Mouse (Mus musculus) thymus, postnatal 36 days (tissue): ENCODE results near the gene Krtcap3.
"Not testable (repeated sequence)": the region's sequence is repeated elsewhere in the genome, so short reads cannot be mapped to it uniquely, and the experiment has no call there.

ENCODE experiments used
- DNase-seq, 2 experiments: peaks; one replicate each; pipeline ENCODE4 v3.0.0; 2022; ENCODE audit warnings: mixed read lengths in 2 of 2

Krtcap3 gene

GRCm38 (mm10) chr5:31251541-31252101, at the start of gene Krtcap3:
Krtcap3 (plus strand) TSS chr5:31251691.
- peak; percentile 17 to 47 for DNase-seq

- DNase-seq = peak; percentile 90 to 96
Measured at GRCm38 (mm10) chr5:31201742-31202590, 49.5 kb upstream of the Krtcap3 start, which contains the start of gene Zfp513. Zfp513 (minus strand) TSS chr5:31202303.

GRCm38 (mm10) chr5:31202933-31203332, 48.6 kb upstream of the Krtcap3 start:
- peak in 1 of 2 experiments; percentile 21 for DNase-seq

- DNase-seq = no peak
Measured at GRCm38 (mm10) chr5:31203866-31204265, 47.6 kb upstream of the Krtcap3 start.

- no peak for DNase-seq
Measured at GRCm38 (mm10) chr5:31204421-31204820, 47.1 kb upstream of the Krtcap3 start.

GRCm38 (mm10) chr5:31216554-31216953, 34.9 kb upstream of the Krtcap3 start:
- DNase-seq = not testable (repeated sequence)

GRCm38 (mm10) chr5:31218294-31218693, 33.2 kb upstream of the Krtcap3 start:
- DNase-seq = peak in 1 of 2 experiments; percentile 20

GRCm38 (mm10) chr5:31219070-31219469, 32.4 kb upstream of the Krtcap3 start:
- no peak for DNase-seq

GRCm38 (mm10) chr5:31219474-31219873, 32.0 kb upstream of the Krtcap3 start:
- DNase-seq = no peak

- no peak for DNase-seq
Measured at GRCm38 (mm10) chr5:31219911-31220447, 31.5 kb upstream of the Krtcap3 start.

- DNase-seq = peak; percentile 97 to 98
Measured at GRCm38 (mm10) chr5:31220448-31221303, 30.8 kb upstream of the Krtcap3 start, which contains the start of gene Ppm1g. Ppm1g (minus strand) TSS chr5:31220687.

- peak; percentile 24 to 48 for DNase-seq
Measured at GRCm38 (mm10) chr5:31221304-31221945, 30.1 kb upstream of the Krtcap3 start.

- DNase-seq = no peak
Measured at GRCm38 (mm10) chr5:31222696-31223095, 28.8 kb upstream of the Krtcap3 start.

GRCm38 (mm10) chr5:31226641-31227040, 24.9 kb upstream of the Krtcap3 start:
- DNase-seq = no peak

GRCm38 (mm10) chr5:31240637-31241521, 10.6 kb upstream of the Krtcap3 start, which contains the start of the genes Nrbp1 and Gm9970:
Nrbp1 (plus strand) TSS chr5:31240864.
Gm9970 (minus strand) TSS chr5:31241232.
- DNase-seq = peak; percentile 94 to 98

- DNase-seq = no peak
Measured at GRCm38 (mm10) chr5:31241522-31242034, 9.9 kb upstream of the Krtcap3 start.

- DNase-seq = no peak
Measured at GRCm38 (mm10) chr5:31242191-31242590, 9.3 kb upstream of the Krtcap3 start.

- DNase-seq = no peak
Measured at GRCm38 (mm10) chr5:31250716-31251115, 775 bp upstream of the Krtcap3 start.

GRCm38 (mm10) chr5:31252151-31252550, 660 bp downstream of the Krtcap3 start:
- DNase-seq = no peak

- no peak for DNase-seq
Measured at GRCm38 (mm10) chr5:31252795-31253545, 1.5 kb downstream of the Krtcap3 start.
